Mouse (Mus musculus) gastrocnemius, adult 18-20 months (tissue): ENCODE measurements around the gene Dync1i2. TPM values are rescaled to one million over a fixed set of nuclear protein-coding genes. Genes with fewer than 3 reads are reported as not detected.

Source experiments
- total RNA-seq, 2 experiments: library from RNA; stranded (reverse); gene quantifications; 2 replicates each; pipeline ENCODE4 v1.2.3; 2021

Gene Dync1i2
- total RNA-seq, 2 experiments from 2014 or later: 40.4 to 42.3 TPM

Other genes with a start within 250 kb of the Dync1i2 start
- 1 to 10 TPM; 4.2 to 5.1 TPM for gene Dcaf17, start 156.4 kb upstream of the Dync1i2 start, total RNA-seq
- gene Mettl8, start 156.1 kb upstream of the Dync1i2 start, total RNA-seq: 1 to 10 TPM; 4.3 to 5.4 TPM
- gene Cybrd1, start 93.8 kb upstream of the Dync1i2 start, total RNA-seq: under 1 TPM; 0.14 to 0.21 TPM
- 100 to 1,000 TPM; 379 to 427 TPM for gene Slc25a12, start 156.0 kb downstream of the Dync1i2 start, total RNA-seq
- 10 to 100 TPM; 16.7 to 18.4 TPM for gene Hat1, start 177.3 kb downstream of the Dync1i2 start, total RNA-seq
- gene Metap1d, start 241.6 kb downstream of the Dync1i2 start, total RNA-seq: 10 to 100 TPM; 25.2 to 30.6 TPM